Mouse (Mus musculus) forebrain, postnatal 0 days (tissue): ENCODE measurements around the gene Ccdc187. TPM values are rescaled to one million over a fixed set of nuclear protein-coding genes. Genes with fewer than 3 reads are reported as not detected.

Experiments used
- ATAC-seq: fragments of 200-750 bp; cut with Nextera tagmentation; 2 replicates; pipeline ENCODE4 v1.8.0; 2017; ENCODE audit warnings: mild to moderate bottlenecking, moderate library complexity
- DNase-seq: peaks from one replicate; pipeline ENCODE4 v3.0.0-alpha.2; 2015
- H3K27ac ChIP-seq: fragments of 300-500 bp; sonication (generic); 2 replicates; pipeline ENCODE4 v1.5.1; 2014; ENCODE audit warnings: low read depth, mild to moderate bottlenecking, antibody characterized with exemption, low read length, moderate library complexity, mixed read lengths
- H3K27me3 ChIP-seq: fragments of 300-500 bp; sonication (generic); 2 replicates; pipeline ENCODE4 v1.6.1; 2014; ENCODE audit warnings: mild to moderate bottlenecking, low read length, mixed read lengths; ENCODE audit not compliant: insufficient read depth
- H3K36me3 ChIP-seq: fragments of 300-500 bp; sonication (generic); 2 replicates; pipeline ENCODE4 v1.6.1; 2014; ENCODE audit warnings: mild to moderate bottlenecking, moderate library complexity; ENCODE audit not compliant: insufficient read depth
- H3K4me1 ChIP-seq: fragments of 300-500 bp; sonication (generic); 2 replicates; pipeline ENCODE4 v1.6.1; 2014; ENCODE audit warnings: antibody characterized with exemption; ENCODE audit not compliant: insufficient read depth
- H3K4me2 ChIP-seq: fragments of 300-500 bp; sonication (generic); 2 replicates; pipeline ENCODE4 v1.6.1; 2014; ENCODE audit warnings: low read depth, mild to moderate bottlenecking, moderate library complexity
- H3K4me3 ChIP-seq: fragments of 300-500 bp; sonication (generic); 2 replicates; pipeline ENCODE4 v1.5.1; 2014; ENCODE audit warnings: low read depth, low read length, mixed read lengths
- H3K9ac ChIP-seq: fragments of 300-500 bp; sonication (generic); 2 replicates; pipeline ENCODE4 v1.6.1; 2014; ENCODE audit warnings: mild to moderate bottlenecking
- H3K9me3 ChIP-seq: fragments of 300-500 bp; sonication (generic); 2 replicates; pipeline ENCODE4 v1.6.1; 2016; ENCODE audit warnings: low read length
- CTCF ChIP-seq: sonication (generic); IDR thresholded peaks from 2 replicates; pipeline ENCODE4 v1.5.1; 2016; ENCODE audit warnings: antibody characterized with exemption, control low read depth, low read depth
- WGBS: fragments of 180-500 bp; shearing (Covaris S2); extraction: QIAGEN DNeasy Blood & Tissue Kit; methylation state at CpG from one replicate; pipeline ENCODE4 v1.1.7; 2014; 5-methylcytosine and 5-hydroxymethylcytosine counted together
- polyA plus RNA-seq: library from polyadenylated mRNA; unstranded; fragments of >200 nt; fragmentation: Nextera tagmentation; extraction: Ambion mirVana; gene quantifications from 2 replicates; pipeline ENCODE4 v1.2.1, GENCODE M21; 2015
- total RNA-seq: library from RNA; depleted of rRNA; stranded (reverse); fragments of >200 nt; gene quantifications from 2 replicates; pipeline ENCODE4 v1.2.3, GENCODE M21; 2014

Gene Ccdc187
- total and polyA plus RNA-seq, 2 experiments from 2014 or later = 0.13 to 2.0 TPM

DNA sequence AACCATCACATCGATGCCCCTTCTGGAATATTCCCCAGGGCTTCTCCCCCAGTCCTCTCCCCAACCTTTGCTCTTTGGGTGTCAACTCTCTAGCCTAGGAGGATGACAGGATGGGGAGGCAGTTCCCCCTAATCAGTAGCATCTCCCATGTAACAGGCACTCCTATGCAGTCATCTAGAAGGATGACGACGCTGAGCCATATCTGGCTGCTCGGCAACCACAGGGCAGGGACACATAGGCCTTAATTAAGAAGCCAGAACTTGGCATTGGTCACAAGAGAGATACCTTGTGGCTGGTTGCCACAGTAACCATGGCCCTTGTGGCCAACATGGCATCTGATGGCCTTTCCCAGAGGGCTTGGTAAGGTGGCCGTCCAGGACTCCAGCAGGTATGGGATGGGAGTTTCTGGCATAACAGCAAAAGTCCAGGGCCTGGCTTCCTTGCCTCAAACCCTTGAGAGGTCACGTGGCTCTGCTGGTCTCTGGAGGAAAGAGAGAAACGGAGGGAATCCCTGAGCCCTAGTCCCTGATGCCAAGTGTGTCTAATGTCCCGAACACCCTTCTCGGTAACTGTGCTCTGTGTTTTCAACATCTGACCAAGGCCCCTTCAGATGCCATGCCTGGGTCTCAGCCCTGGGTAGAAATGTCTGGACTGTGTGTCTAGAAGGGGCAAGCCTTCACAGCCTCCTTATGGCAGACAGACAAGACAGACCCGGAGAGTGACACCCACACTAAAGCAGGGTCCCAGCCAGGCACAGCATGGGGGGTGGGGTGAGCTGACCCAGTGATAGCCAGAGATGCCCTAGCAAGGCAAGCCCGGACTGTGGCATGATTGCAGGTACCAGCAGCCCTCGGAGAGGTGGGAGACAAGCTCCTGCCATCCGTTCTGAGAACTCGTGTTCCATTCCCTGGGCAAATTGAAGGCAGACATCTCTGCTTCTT, 26.2 kb upstream of the Ccdc187 start:
- no peak overlapping the region for H3K27ac ChIP-seq
- ATAC-seq (no peak), DNase-seq (no peak)
- no peak overlapping the region for H3K4me3 ChIP-seq
- WGBS = 80% methylated on average over 14 of the region's 14 CpGs
- peak overlapping the region; percentile 18; the same call in 1 of the 2 replicates for H3K9ac ChIP-seq
- H3K4me2 ChIP-seq = no peak overlapping the region
- H3K4me1 ChIP-seq = peaks cover 24% of the 10 kb centered on the region
- no peaks in the 10 kb centered on the region for H3K9me3 ChIP-seq
- no peak for TF ChIP-seq CTCF
- no peaks in the 10 kb centered on the region for H3K27me3 ChIP-seq
- peaks cover 35% of the 10 kb centered on the region for H3K36me3 ChIP-seq

DNA sequence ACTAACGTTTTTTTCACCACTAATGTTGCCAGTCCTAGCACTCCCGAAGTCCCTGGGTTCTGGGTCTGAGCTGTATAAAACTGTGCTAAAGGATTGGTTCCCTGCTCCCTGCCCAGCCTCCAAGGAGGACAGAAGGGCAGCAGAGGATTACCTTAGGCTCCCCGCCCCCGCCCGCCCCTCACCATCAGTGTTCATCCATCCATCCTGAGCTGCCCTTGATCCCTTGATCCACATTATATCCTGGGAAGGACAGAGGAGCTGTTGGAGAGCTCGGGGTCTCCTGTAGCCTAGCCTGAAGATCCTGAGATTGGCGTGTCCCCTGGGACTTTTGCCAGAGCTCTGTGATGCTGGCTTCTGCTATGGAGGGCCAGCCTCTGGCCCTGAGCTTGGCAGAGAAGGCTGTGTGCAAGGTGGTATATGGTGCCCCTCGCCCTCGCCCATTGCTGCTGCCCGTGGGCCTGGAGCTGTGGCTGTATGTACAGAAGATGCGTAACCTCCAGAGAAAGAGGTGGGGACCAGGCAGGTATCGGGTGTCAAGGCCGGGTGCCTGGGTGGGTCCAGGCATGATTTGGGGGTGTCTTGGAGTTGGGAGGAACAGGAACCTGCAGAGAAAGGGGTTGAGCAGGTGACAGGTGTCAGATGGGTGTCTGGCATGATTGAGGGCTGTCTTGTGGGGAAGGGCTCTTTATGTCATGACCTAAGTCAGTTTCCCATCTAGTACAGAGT, 25.3 kb upstream of the Ccdc187 start:
- Histone ChIP-seq H3K27me3 (no peaks in the 10 kb centered on the region), H3K4me2 (no peak overlapping the region), H3K36me3 (peaks cover 26% of the 10 kb centered on the region), H3K9ac (0 out of 2 replicates have a peak overlapping the region, but pooled peaks have one; percentile 18), H3K4me1 (peaks cover 27% of the 10 kb centered on the region), H3K27ac (no peak overlapping the region), H3K4me3 (no peak overlapping the region), H3K9me3 (no peaks in the 10 kb centered on the region)
- no peak for TF ChIP-seq CTCF
- ATAC-seq = no peak
- 85% methylated on average over 13 of the region's 13 CpGs for WGBS
- DNase-seq = no peak

DNA sequence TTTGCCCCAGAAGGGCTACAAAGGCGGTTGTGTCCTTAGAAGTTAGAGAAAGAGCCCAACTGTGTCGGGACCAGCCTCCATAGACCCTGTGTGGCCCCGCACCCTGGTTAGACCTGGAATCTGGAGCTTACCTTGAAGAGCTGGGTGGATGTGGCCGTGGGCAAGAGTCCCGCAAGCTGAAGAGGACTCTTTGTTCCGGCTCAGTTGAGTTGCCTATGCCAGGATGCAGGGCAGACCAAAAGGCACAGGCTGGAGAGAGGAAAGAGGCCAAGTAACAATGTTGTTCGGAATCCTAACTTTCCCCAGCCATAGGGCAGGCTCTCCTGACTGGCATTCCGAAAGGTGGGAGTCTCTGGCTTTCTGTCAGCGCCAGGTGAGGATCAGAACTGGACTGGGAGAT, 24.8 kb upstream of the Ccdc187 start:
- no peak for TF ChIP-seq CTCF
- no peak overlapping the region for H3K4me3 ChIP-seq
- peaks cover 21% of the 10 kb centered on the region for H3K36me3 ChIP-seq
- H3K4me2 ChIP-seq = no peak overlapping the region
- no peak overlapping the region for H3K9ac ChIP-seq
- ATAC-seq = no peak
- no peak for DNase-seq
- H3K9me3 ChIP-seq = no peaks in the 10 kb centered on the region
- H3K4me1 ChIP-seq = peaks cover 28% of the 10 kb centered on the region
- no peak overlapping the region for H3K27ac ChIP-seq
- no peaks in the 10 kb centered on the region for H3K27me3 ChIP-seq
- 84% methylated on average over 9 of the region's 9 CpGs for WGBS

GRCm38 (mm10) chr2:26317991-26318672, 23.8 kb upstream of the Ccdc187 start:
- H3K4me3 ChIP-seq = no peak overlapping the region
- H3K27me3 ChIP-seq = no peaks in the 10 kb centered on the region

DNA sequence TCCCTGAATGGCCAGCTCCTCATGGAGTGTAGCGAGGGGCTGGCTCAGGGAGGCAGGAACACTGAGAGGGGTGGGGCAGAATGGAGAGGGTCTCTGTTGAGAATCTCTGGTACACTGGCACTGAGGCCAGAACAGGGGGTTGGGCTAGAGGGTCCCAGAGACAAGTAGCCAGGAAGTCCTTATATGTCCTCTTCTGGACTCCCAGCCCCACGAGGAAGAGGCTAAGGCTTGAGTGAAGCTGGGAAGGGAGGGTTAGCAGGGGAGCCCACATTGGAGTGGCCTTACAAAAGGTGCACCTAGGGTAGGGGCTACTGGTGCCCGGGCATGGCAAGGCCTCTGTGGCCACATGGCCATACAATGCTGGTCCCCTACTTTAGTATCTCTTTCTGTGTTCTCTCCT, 23.0 kb upstream of the Ccdc187 start:
- Histone ChIP-seq H3K27ac (0 out of 2 replicates have a peak overlapping the region, but pooled peaks have one; percentile 96), H3K4me2 (peak overlapping the region; percentile 83), H3K27me3 (no peaks in the 10 kb centered on the region), H3K9me3 (no peaks in the 10 kb centered on the region), H3K4me3 (peak overlapping the region; percentile 89; the same call in 1 of the 2 replicates), H3K9ac (peak overlapping the region; percentile 98), H3K36me3 (peaks cover 3% of the 10 kb centered on the region; the same call in 1 of the 2 replicates), H3K4me1 (peaks cover 28% of the 10 kb centered on the region)
- ATAC-seq (no peak), DNase-seq (no peak)
- no peak for TF ChIP-seq CTCF
- 61% methylated on average over 3 of the region's 3 CpGs for WGBS

More at GRCm38 (mm10) chr2:26317991-26318672, 23.8 kb upstream of the Ccdc187 start:
- no peak for TF ChIP-seq CTCF
- peak overlapping the region; percentile 83 for H3K4me2 ChIP-seq
- peaks cover 28% of the 10 kb centered on the region for H3K4me1 ChIP-seq
- H3K36me3 ChIP-seq = peaks cover 11% of the 10 kb centered on the region
- no peak for ATAC-seq
- no peak for DNase-seq
- WGBS = 82% methylated on average over 3 of the region's 3 CpGs
- peak overlapping the region; percentile 98; the same call in 1 of the 2 replicates for H3K9ac ChIP-seq
- no peak overlapping the region for H3K27ac ChIP-seq
- no peaks in the 10 kb centered on the region for H3K9me3 ChIP-seq

GRCm38 (mm10) chr2:26316576-26317246, 22.4 kb upstream of the Ccdc187 start:
- DNase-seq = peak; percentile 63
- 28% methylated on average over 9 of the region's 9 CpGs for WGBS

More at GRCm38 (mm10) chr2:26316576-26317246, 22.4 kb upstream of the Ccdc187 start:
- ATAC-seq = no peak
- no peaks in the 10 kb centered on the region for H3K36me3 ChIP-seq
- peak overlapping the region; percentile 83 for H3K4me2 ChIP-seq
- H3K4me1 ChIP-seq = peaks cover 28% of the 10 kb centered on the region
- H3K4me3 ChIP-seq = peak overlapping the region; percentile 89
- TF ChIP-seq CTCF = no peak
- H3K9me3 ChIP-seq = no peaks in the 10 kb centered on the region
- no peaks in the 10 kb centered on the region for H3K27me3 ChIP-seq
- H3K9ac ChIP-seq = peak overlapping the region; percentile 98
- peak overlapping the region; percentile 96 for H3K27ac ChIP-seq
